Mouse (Mus musculus): ENCODE measurements around the gene Hbb-bh2.
A peak's percentile ranks its signal among the peaks of the same experiment; 100 is the strongest.
"Not testable (repeated sequence)": the region's sequence is repeated elsewhere in the genome, so short reads cannot be mapped to it uniquely, and the experiment has no call there.

Gene Hbb-bh2

GRCm38 (mm10) chr7:103811223-103811845 lies 29.0 kb downstream of the Hbb-bh2 start:
- DNase-seq: no peak

- no peak for DNase-seq
Measured at GRCm38 (mm10) chr7:103810746-103811145, 29.6 kb downstream of the Hbb-bh2 start.

GRCm38 (mm10) chr7:103810296-103810695 lies 30.0 kb downstream of the Hbb-bh2 start:
- DNase-seq: no peak

- no peak for DNase-seq
Measured at GRCm38 (mm10) chr7:103809801-103810155, 30.5 kb downstream of the Hbb-bh2 start.

- no peak for DNase-seq
Measured at GRCm38 (mm10) chr7:103808971-103809800, 31.1 kb downstream of the Hbb-bh2 start.

GRCm38 (mm10) chr7:103808120-103808519 lies 32.2 kb downstream of the Hbb-bh2 start:
- not testable (repeated sequence) for DNase-seq

- DNase-seq: peak in 1 of 2 experiments; percentile 1
Measured at GRCm38 (mm10) chr7:103806856-103807255, 33.5 kb downstream of the Hbb-bh2 start.

GRCm38 (mm10) chr7:103792669-103793388 lies 47.5 kb downstream of the Hbb-bh2 start:
- no peak for DNase-seq

GRCm38 (mm10) chr7:103791721-103792120 lies 48.6 kb downstream of the Hbb-bh2 start, which contains the start of gene Olfr67:
Olfr67 (minus strand) TSS chr7:103791821.
- DNase-seq: no peak
